ENCODE assay signal across 13 mouse cellular contexts in genomic region chr17:84086394-84086793, GRCm38 (mm10).
A peak's percentile ranks its signal among the peaks of the same experiment; 100 is the strongest.
DNase-seq lines count a peak whose midpoint lies in the region; ATAC-seq and TF ChIP-seq lines count a peak whose summit lies in the region.
"Had no signal": no experiment of that assay in that cellular context is flagged by ENCODE, and none has a peak within 500 bp of the region (broad histone marks: within the 10 kb centered on the region; RNA-seq: fewer than 3 reads in every experiment).

No protein-coding gene starts in this region.

- H3K9me3 ChIP-seq in forebrain, embryonic 10.5 days, result no peaks in the 10 kb centered on the region
- no peaks in the 10 kb centered on the region for H3K9me3 ChIP-seq in forebrain, embryonic 13.5 days (replicated peaks)
- H3K9me3 ChIP-seq in intestine, embryonic 14.5 days (ENCODE audit: control insufficient read depth, low read length), result no peaks in the 10 kb centered on the region
- no peaks in the 10 kb centered on the region for H3K9me3 ChIP-seq in intestine, embryonic 15.5 days
- no peaks in the 10 kb centered on the region for H3K9me3 ChIP-seq in stomach, embryonic 16.5 days (replicated peaks; ENCODE audit: control insufficient read depth, low read length)
- H3K9me3 ChIP-seq: hindbrain, embryonic 12.5 days had no signal

- H3K27ac ChIP-seq in forebrain, embryonic 10.5 days, result peak overlapping the region; percentile 71
- H3K27ac ChIP-seq in forebrain, embryonic 13.5 days, result no peak overlapping the region
- H3K27ac ChIP-seq in intestine, embryonic 14.5 days (ENCODE audit: low read depth), result peak overlapping the region; percentile 18; the same call in 1 of the 2 replicates
- H3K27ac ChIP-seq in intestine, embryonic 15.5 days, result no peak overlapping the region
- H3K27ac ChIP-seq in spleen, adult 2 months (ENCODE audit: insufficient read depth, low read length), result peak overlapping the region; percentile 42
- H3K27ac ChIP-seq in stomach, embryonic 16.5 days (ENCODE audit: low read length), result peak overlapping the region; percentile 64; the same call in 1 of the 2 replicates
- H3K27ac ChIP-seq: hindbrain, embryonic 12.5 days; left cerebral cortex, adult 2 months; liver, embryonic 14.5 days had no signal

- no peaks in the 10 kb centered on the region for H3K27me3 ChIP-seq in forebrain, embryonic 10.5 days (ENCODE audit: poor library complexity, severe bottlenecking)
- H3K27me3 ChIP-seq in forebrain, embryonic 13.5 days, result no peaks in the 10 kb centered on the region
- no peaks in the 10 kb centered on the region for H3K27me3 ChIP-seq in intestine, embryonic 14.5 days (replicated peaks; ENCODE audit: control insufficient read depth, insufficient read depth, low read length)
- H3K27me3 ChIP-seq in intestine, embryonic 15.5 days (replicated peaks), result no peaks in the 10 kb centered on the region
- no peaks in the 10 kb centered on the region for H3K27me3 ChIP-seq in spleen, adult 2 months (ENCODE audit: control insufficient read depth, insufficient read depth, low read length)
- no peaks in the 10 kb centered on the region for H3K27me3 ChIP-seq in stomach, embryonic 16.5 days (ENCODE audit: control insufficient read depth, insufficient read depth, low read length)
- H3K27me3 ChIP-seq: hindbrain, embryonic 12.5 days had no signal

- 89% methylated on average over 12 of the region's 12 CpGs for WGBS in forebrain, embryonic 10.5 days
- WGBS in forebrain, embryonic 13.5 days, result 91% methylated on average over 12 of the region's 12 CpGs
- 87% methylated on average over 12 of the region's 12 CpGs for WGBS in intestine, embryonic 14.5 days
- 88% methylated on average over 12 of the region's 12 CpGs for WGBS in intestine, embryonic 15.5 days
- 57% methylated on average over 12 of the region's 12 CpGs for WGBS in spleen, adult 2 months
- WGBS in stomach, embryonic 16.5 days, result 89% methylated on average over 12 of the region's 12 CpGs

- no peak for DNase-seq in forebrain, embryonic 10.5 days (ENCODE audit: extremely low spot score, low spot score)
- DNase-seq in intestine, embryonic 14.5 days (ENCODE audit: low spot score), result no peak
- DNase-seq in spleen, adult 2 months (ENCODE audit: low read depth in 1 of 2, low spot score in 2 of 2), result no peak
- DNase-seq in spleen, postnatal 36 days (ENCODE audit: low spot score in 2 of 2), result no peak
- no peak for DNase-seq in left cerebral cortex, adult 11 months (ENCODE audit: low spot score)
- DNase-seq: cerebellum, postnatal 36 days; thymus, postnatal 4 days had no signal

- no peaks in the 10 kb centered on the region for H3K36me3 ChIP-seq in forebrain, embryonic 10.5 days (replicated peaks)
- H3K36me3 ChIP-seq in forebrain, embryonic 13.5 days (ENCODE audit: poor library complexity, severe bottlenecking), result no peaks in the 10 kb centered on the region
- no peaks in the 10 kb centered on the region for H3K36me3 ChIP-seq in intestine, embryonic 14.5 days (ENCODE audit: control insufficient read depth, insufficient read depth, low read length)
- no peaks in the 10 kb centered on the region for H3K36me3 ChIP-seq in intestine, embryonic 15.5 days
- no peaks in the 10 kb centered on the region for H3K36me3 ChIP-seq in spleen, adult 2 months (ENCODE audit: control insufficient read depth, insufficient read depth, low read length)
- H3K36me3 ChIP-seq in stomach, embryonic 16.5 days (ENCODE audit: control insufficient read depth, insufficient read depth, low read length), result no peaks in the 10 kb centered on the region
- H3K36me3 ChIP-seq: hindbrain, embryonic 12.5 days had no signal

- no peak for TF ChIP-seq POLR2A in spleen, adult 2 months (IDR thresholded peaks at IDR 0.05; ENCODE audit: low read depth, low read length)

- ATAC-seq in forebrain, embryonic 13.5 days, result no peak
- no peak for ATAC-seq in intestine, embryonic 14.5 days (replicated peaks; ENCODE audit: low FRiP score, low TSS enrichment, low read depth)
- ATAC-seq in intestine, embryonic 15.5 days, result no peak
- no peak for ATAC-seq in stomach, embryonic 16.5 days (ENCODE audit: insufficient read depth, low FRiP score)

- no peak overlapping the region for H3K9ac ChIP-seq in forebrain, embryonic 13.5 days
- no peak overlapping the region for H3K9ac ChIP-seq in intestine, embryonic 14.5 days (ENCODE audit: low read length)
- H3K9ac ChIP-seq in intestine, embryonic 15.5 days, result no peak overlapping the region
- H3K9ac ChIP-seq in stomach, embryonic 16.5 days (ENCODE audit: low read length), result peak overlapping the region; percentile 15
- H3K9ac ChIP-seq: hindbrain, embryonic 12.5 days; liver, embryonic 14.5 days had no signal

- TF ChIP-seq CTCF in spleen, adult 2 months (IDR thresholded peaks at IDR 0.05; ENCODE audit: extremely low read depth, insufficient read depth, insufficient read length, insufficient replicate concordance), result no peak

- no peak overlapping the region for H3K4me3 ChIP-seq in forebrain, embryonic 10.5 days
- no peak overlapping the region for H3K4me3 ChIP-seq in forebrain, embryonic 13.5 days
- H3K4me3 ChIP-seq in intestine, embryonic 14.5 days (ENCODE audit: low read depth, low read length), result no peak overlapping the region
- no peak overlapping the region for H3K4me3 ChIP-seq in intestine, embryonic 15.5 days (replicated peaks)
- H3K4me3 ChIP-seq in spleen, adult 2 months (ENCODE audit: extremely low read depth, insufficient read depth, insufficient read length), result no peak overlapping the region
- no peak overlapping the region for H3K4me3 ChIP-seq in stomach, embryonic 16.5 days (replicated peaks; ENCODE audit: low read length)
- H3K4me3 ChIP-seq: hindbrain, embryonic 12.5 days; left cerebral cortex, adult 2 months had no signal

- peaks cover 52% of the 10 kb centered on the region for H3K4me1 ChIP-seq in forebrain, embryonic 10.5 days
- peaks cover 37% of the 10 kb centered on the region for H3K4me1 ChIP-seq in forebrain, embryonic 13.5 days
- peaks cover 28% of the 10 kb centered on the region for H3K4me1 ChIP-seq in intestine, embryonic 14.5 days (replicated peaks; ENCODE audit: control insufficient read depth, insufficient read depth, low read length)
- H3K4me1 ChIP-seq in intestine, embryonic 15.5 days (replicated peaks), result peaks cover 33% of the 10 kb centered on the region
- H3K4me1 ChIP-seq in spleen, adult 2 months (ENCODE audit: control insufficient read depth, insufficient read depth, insufficient read length), result peaks cover 25% of the 10 kb centered on the region; the same call in 1 of the 2 replicates
- peaks cover 36% of the 10 kb centered on the region for H3K4me1 ChIP-seq in stomach, embryonic 16.5 days (ENCODE audit: control insufficient read depth, insufficient read depth, low read length)

- no peak overlapping the region for H3K4me2 ChIP-seq in forebrain, embryonic 13.5 days
- H3K4me2 ChIP-seq in intestine, embryonic 14.5 days (ENCODE audit: low read length), result no peak overlapping the region
- no peak overlapping the region for H3K4me2 ChIP-seq in intestine, embryonic 15.5 days (replicated peaks)
- no peak overlapping the region for H3K4me2 ChIP-seq in stomach, embryonic 16.5 days (ENCODE audit: low read depth, low read length)
- H3K4me2 ChIP-seq: hindbrain, embryonic 12.5 days had no signal

Comparison
In these comparisons a context has a peak if more than half of its experiments do, and no peak if none do; other contexts are left out.
1. H3K27ac ChIP-seq: peak in forebrain, embryonic 10.5 days (single experiment), intestine, embryonic 14.5 days (single experiment), spleen, adult 2 months (single experiment) and stomach, embryonic 16.5 days (single experiment); none in forebrain, embryonic 13.5 days (single experiment) and intestine, embryonic 15.5 days (single experiment).